Mouse (Mus musculus): ENCODE data around the gene Eif4g3. TPM values are rescaled to one million over a fixed set of nuclear protein-coding genes. Genes with fewer than 3 reads are reported as not detected.
"Not testable (repeated sequence)": the region's sequence is repeated elsewhere in the genome, so short reads cannot be mapped to it uniquely, and the experiment has no call there.

Eif4g3 gene
- total RNA-seq, 2 experiments from 2014 or later = 44.1 to 48.1 TPM

GRCm38 (mm10) chr4:138046371-138046770 lies 53.5 kb downstream of the Eif4g3 start:
- intact Hi-C loops (cut with DNase I) = no loop called here
- no peak for DNase-seq (ENCODE audit: low spot score)

DNA sequence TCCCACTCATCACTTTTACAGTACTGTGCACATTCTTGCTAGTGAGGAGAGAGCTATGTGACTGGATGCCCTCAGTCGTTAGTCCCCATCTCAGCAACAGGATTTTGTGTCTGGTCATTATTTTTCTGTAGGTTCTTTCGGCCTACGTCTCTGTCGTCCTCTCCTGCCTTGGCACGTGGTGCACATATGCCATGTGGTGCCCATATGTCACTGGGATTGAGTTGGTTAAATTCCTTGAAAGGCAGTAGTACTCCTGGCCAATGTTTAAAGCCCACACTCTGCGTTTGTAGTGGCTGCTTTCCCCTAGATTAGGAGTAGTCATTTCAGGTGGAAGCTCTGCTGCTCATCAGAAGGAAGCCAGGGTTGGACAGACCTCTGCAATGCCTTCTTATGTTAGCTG lies 56.7 kb downstream of the Eif4g3 start:
- DNase-seq (ENCODE audit: low spot score) = no peak

DNA sequence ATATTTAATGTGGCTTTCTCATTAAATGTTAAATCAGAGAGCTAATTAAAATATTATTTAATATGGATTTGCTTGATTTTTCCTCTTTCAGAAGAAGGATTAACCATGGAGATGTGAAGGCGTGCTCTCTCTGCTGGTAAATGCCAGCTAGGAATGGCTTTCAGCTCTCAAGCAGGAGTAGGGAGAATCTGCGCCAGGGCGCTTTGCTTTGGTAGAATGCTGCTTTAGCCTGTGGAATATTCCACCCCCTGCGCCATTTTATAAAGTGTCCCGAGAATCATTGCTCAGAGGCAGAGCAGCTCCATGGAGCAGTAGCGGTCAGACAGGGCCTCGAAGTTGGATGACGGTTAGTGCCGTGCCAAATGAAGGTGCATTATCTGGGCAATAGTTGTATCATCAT lies 58.7 kb downstream of the Eif4g3 start:
- DNase-seq (ENCODE audit: low spot score) = no peak
- intact Hi-C loops (cut with DNase I) = no loop called here

More for the DNA sequence above, 56.7 kb downstream of the Eif4g3 start:
- intact Hi-C loops (cut with DNase I) = no loop called here

DNA sequence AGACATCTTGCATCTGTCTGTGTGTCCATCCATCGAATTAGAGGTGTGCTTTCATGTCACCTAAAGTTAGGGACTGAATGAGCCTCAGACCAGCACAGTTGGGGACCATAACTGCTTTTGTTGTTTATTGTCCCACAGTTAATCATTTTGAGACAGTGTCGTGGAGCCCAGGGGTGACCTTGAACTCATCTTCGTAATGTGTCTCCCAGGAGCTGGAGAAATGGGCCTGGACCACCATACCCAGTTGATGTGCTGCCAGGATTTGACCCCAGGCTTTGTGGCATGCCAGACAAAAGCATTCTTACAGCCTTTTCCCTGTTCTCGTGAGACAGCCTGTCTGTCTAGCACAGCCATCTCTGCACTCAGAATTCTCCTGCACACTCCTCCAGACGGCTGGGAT lies 63.8 kb downstream of the Eif4g3 start:
- intact Hi-C loops (cut with DNase I) = no loop called here
- no peak for DNase-seq (ENCODE audit: low spot score)

DNA sequence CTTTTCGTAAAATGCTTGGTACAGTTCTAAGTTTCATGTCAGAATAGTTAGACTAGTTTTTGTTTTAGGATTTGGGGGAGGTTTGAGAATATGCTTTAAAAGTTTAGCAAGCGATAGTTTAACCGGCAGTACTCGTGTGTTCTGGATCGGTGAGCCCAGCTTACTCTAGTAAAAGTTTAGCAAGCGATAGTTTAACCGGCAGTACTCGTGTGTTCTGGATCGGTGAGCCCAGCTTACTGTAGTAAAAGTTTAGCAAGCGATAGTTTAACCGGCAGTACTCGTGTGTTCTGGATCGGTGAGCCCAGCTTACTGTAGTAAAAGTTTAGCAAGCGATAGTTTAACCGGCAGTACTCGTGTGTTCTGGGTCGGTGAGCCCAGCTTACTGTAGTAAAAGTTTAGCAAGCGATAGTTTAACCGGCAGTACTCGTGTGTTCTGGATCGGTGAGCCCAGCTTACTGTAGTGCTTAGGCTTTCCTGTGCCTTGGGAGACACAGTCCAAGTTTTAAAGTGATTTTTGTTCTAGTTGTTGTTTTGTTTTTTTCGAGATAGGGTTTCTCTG lies 64.5 kb downstream of the Eif4g3 start:
- DNase-seq (ENCODE audit: low spot score); intact Hi-C loops (cut with DNase I): not testable (repeated sequence)

GRCm38 (mm10) chr4:138061161-138061560 lies 68.3 kb downstream of the Eif4g3 start:
- DNase-seq (ENCODE audit: low spot score) = no peak
- intact Hi-C loops (cut with DNase I) = no loop called here

- intact Hi-C loops (cut with DNase I) = no loop called here
Measured at GRCm38 (mm10) chr4:138063372-138064265, 70.8 kb downstream of the Eif4g3 start.

GRCm38 (mm10) chr4:138064882-138065592 lies 72.2 kb downstream of the Eif4g3 start:
- no peak for DNase-seq (ENCODE audit: low spot score)
- intact Hi-C loops (cut with DNase I) = no loop called here

More at GRCm38 (mm10) chr4:138063372-138064265, 70.8 kb downstream of the Eif4g3 start:
- no peak for DNase-seq (ENCODE audit: low spot score)

DNA sequence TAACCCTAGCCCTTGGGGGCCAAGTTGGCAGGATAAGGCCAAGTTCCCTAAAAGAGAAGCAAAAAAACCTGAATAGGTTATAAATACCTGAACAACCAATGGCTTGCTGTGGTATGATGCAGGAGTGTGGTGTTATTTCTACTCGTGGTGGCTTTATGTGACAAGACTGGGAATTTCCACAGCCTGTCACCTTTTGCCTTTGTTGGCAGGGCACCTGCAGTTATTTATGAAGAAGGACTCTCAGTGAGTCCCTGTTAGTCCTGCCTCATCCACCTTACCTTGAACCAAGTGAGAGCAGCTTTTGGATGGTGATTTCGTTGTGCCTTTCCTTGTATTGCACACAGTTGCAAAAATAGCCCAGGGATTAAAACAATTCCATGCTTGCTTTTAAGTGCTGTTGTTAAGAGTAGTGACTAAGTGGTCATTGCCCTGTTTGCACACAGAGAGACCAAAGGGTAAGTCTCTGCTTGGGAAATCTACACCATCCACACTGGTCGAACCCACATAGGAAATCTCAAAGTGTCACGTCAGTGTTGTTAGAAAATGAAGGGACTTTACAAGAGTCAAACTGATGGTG lies 72.9 kb downstream of the Eif4g3 start:
- no peak for DNase-seq (ENCODE audit: low spot score)

DNA sequence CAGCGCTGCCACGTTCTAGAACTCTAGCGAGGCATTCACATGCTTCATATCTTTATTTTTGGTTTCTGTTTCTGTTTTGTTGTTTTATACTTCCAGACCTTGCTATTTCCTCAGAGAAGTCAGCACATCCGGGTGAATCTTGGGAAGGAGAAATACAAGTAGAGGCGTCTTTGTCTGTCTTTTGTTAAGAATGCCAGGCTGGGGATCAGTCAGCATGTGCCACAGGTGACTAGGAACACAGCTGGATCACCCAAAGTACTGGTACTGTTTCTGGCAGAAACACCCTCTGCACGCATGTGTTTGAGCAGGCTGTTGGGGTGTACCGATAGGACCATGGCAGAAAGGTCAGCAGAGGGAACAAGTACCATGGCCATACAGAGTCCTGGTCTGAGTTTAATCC lies 73.6 kb downstream of the Eif4g3 start:
- intact Hi-C loops (cut with DNase I) = no loop called here
- DNase-seq (ENCODE audit: low spot score) = no peak

More for the DNA sequence above, 72.9 kb downstream of the Eif4g3 start:
- intact Hi-C loops (cut with DNase I) = no loop called here

DNA sequence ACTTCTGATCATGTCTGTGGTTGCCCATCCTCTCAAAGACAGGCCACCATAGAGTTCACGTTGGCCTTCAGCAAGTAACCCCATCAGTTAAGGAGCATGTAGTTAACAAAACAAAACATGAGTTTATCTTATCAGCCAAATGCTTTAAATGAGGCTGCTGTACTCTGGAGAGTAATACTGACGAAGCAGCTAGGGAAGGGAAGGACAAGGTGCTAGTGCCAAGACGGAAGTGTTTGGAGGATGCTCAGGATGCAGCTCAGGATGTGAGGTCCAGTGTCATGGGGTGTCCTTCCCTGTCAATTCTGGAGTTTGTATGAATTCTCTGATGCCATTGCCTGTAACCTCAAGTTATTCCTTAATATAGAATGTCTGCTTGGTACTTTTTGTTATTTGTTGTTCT lies 75.0 kb downstream of the Eif4g3 start:
- no peak for DNase-seq (ENCODE audit: low spot score)
- intact Hi-C loops (cut with DNase I) = no loop called here

GRCm38 (mm10) chr4:138068598-138068997 lies 75.8 kb downstream of the Eif4g3 start:
- intact Hi-C loops (cut with DNase I) = no loop called here

DNA sequence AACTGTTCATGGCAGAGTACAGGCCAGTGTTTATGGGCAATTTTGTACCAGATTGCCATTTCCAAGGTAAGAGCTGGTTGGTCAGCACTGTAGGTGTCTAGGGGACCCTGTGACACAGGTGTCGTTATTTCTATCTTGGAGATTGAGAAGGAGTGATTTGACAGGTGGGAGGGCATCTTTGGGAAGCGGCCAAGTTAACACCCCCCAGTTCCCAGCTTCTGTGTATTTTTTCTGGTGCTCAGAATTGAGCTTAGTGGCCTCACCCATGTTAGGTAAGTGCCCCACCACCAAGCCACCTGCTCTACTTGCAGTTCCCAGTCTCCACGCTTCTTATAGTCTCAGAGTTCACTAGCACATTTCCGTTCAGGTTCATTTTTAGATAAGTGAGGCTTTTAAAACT lies 76.5 kb downstream of the Eif4g3 start:
- no peak for DNase-seq (ENCODE audit: low spot score)
- intact Hi-C loops (cut with DNase I) = no loop called here

More at GRCm38 (mm10) chr4:138068598-138068997, 75.8 kb downstream of the Eif4g3 start:
- no peak for DNase-seq (ENCODE audit: low spot score)

GRCm38 (mm10) chr4:138071497-138071896 lies 78.7 kb downstream of the Eif4g3 start:
- intact Hi-C loops (cut with DNase I) = no loop called here
- DNase-seq (ENCODE audit: low spot score) = no peak

GRCm38 (mm10) chr4:138073086-138073485 lies 80.3 kb downstream of the Eif4g3 start:
- no peak for DNase-seq (ENCODE audit: low spot score)
- intact Hi-C loops (cut with DNase I) = no loop called here

DNA sequence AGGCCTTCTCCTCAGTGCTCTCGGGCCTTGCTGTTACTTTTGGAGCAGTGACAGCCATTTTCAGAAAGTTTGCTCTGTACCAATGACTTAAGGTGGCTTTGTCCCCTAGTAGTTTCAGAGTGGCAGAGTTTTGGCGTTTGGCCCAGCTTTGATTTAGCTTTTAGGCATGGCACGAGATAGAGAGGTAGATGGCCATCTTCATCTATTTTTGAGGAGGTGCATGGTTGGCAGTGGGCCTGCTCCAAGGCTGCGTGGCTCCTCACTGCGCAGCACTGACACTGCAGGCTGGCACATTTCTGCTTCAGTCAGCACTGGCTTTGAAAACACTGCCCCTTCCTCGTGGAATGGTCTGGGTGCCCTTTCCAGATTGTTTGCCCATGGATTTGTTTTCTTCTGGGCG lies 80.7 kb downstream of the Eif4g3 start:
- intact Hi-C loops (cut with DNase I) = no loop called here
- DNase-seq (ENCODE audit: low spot score) = no peak

- no peak for DNase-seq (ENCODE audit: low spot score)
- intact Hi-C loops (cut with DNase I) = no loop called here
Measured at GRCm38 (mm10) chr4:138074896-138075584, 82.2 kb downstream of the Eif4g3 start.

GRCm38 (mm10) chr4:138077663-138078295 lies 85.0 kb downstream of the Eif4g3 start:
- intact Hi-C loops (cut with DNase I) = no loop called here
- no peak for DNase-seq (ENCODE audit: low spot score)

- intact Hi-C loops (cut with DNase I) = no loop called here
- DNase-seq (ENCODE audit: low spot score) = no peak
Measured at GRCm38 (mm10) chr4:138079234-138079633, 86.4 kb downstream of the Eif4g3 start.
